Mouse (Mus musculus) MEL (cell line): ENCODE measurements around the gene Vwf. TPM values are rescaled to one million over a fixed set of nuclear protein-coding genes. Genes with fewer than 3 reads are reported as not detected.

Experiments used
- DNase-seq: peaks from one replicate; pipeline ENCODE4 v3.0.0; 2011; ENCODE audit warnings: low read depth, low spot score
- H3K27ac ChIP-seq: 2 replicates; pipeline ENCODE4 v1.5.1; 2012; ENCODE audit warnings: low read depth, mild to moderate bottlenecking, control low read depth, low read length, moderate library complexity; ENCODE audit not compliant: control insufficient read depth
- H3K27me3 ChIP-seq, 2 experiments: fragments of 150-350 bp in 1 of 2; sonication (generic) in 1 of 2; 2 replicates each; pipeline ENCODE4 v1.6.1; 2012; ENCODE audit warnings: low read length in 2 of 2, mild to moderate bottlenecking in 2 of 2, improper control_type of control experiment in 1 of 2, moderate library complexity in 1 of 2; ENCODE audit not compliant: insufficient read depth in 2 of 2, control insufficient read depth in 1 of 2
- H3K36me3 ChIP-seq, 2 experiments: 2 replicates each; pipeline ENCODE4 v1.6.1; 2012 to 2014; ENCODE audit warnings: low read length in 2 of 2, improper control_type of control experiment in 1 of 2, inconsistent platforms in 1 of 2, mild to moderate bottlenecking in 1 of 2; ENCODE audit not compliant: insufficient read depth in 2 of 2, control insufficient read depth in 1 of 2
- H3K4me1 ChIP-seq, 2 experiments: fragments of 150-350 bp in 1 of 2; sonication (generic) in 1 of 2; 2 replicates each; pipeline ENCODE4 v1.6.1; 2012; ENCODE audit warnings: low read length in 2 of 2, improper control_type of control experiment in 1 of 2, mild to moderate bottlenecking in 1 of 2; ENCODE audit not compliant: insufficient read depth in 2 of 2, control insufficient read depth in 1 of 2
- H3K4me3 ChIP-seq, 2 experiments: fragments of 150-350 bp in 1 of 2; sonication (generic) in 1 of 2; 2 replicates each; pipeline ENCODE4 v1.5.1; 2012; ENCODE audit warnings: low read depth in 2 of 2, low read length in 2 of 2, mild to moderate bottlenecking in 2 of 2, moderate library complexity in 2 of 2, control low read depth in 1 of 2, improper control_type of control experiment in 1 of 2; ENCODE audit not compliant: control insufficient read depth in 1 of 2, insufficient read depth in 1 of 2
- H3K79me2 ChIP-seq: 2 replicates; pipeline ENCODE4 v1.6.1; 2012; ENCODE audit warnings: mild to moderate bottlenecking, low read length, moderate library complexity; ENCODE audit not compliant: control insufficient read depth, poor library complexity, insufficient read depth
- H3K9ac ChIP-seq: 2 replicates; pipeline ENCODE4 v1.6.1; 2012; ENCODE audit warnings: low read depth, mild to moderate bottlenecking, control low read depth, low read length, moderate library complexity; ENCODE audit not compliant: control insufficient read depth, poor library complexity, severe bottlenecking
- H3K9me3 ChIP-seq: fragments of 150-350 bp; sonication (generic); replicated peaks from 2 replicates; pipeline ENCODE4 v1.6.1; 2012; ENCODE audit warnings: mild to moderate bottlenecking, low read length, improper control_type of control experiment, moderate library complexity; ENCODE audit not compliant: insufficient read depth
- BHLHE40 ChIP-seq: IDR thresholded peaks from 2 replicates; pipeline ENCODE4 v1.6.1; 2012; ENCODE audit warnings: low read depth, mild to moderate bottlenecking, inconsistent platforms, low read length, improper control_type of control experiment, borderline replicate concordance
- E2F4 ChIP-seq: IDR thresholded peaks from 2 replicates; pipeline ENCODE4 v1.6.1; 2011; ENCODE audit warnings: low read depth, low read length, improper control_type of control experiment, borderline replicate concordance
- EP300 ChIP-seq, 2 experiments: IDR thresholded peaks; 2 replicates each; pipeline ENCODE4 v1.6.1; 2011; ENCODE audit warnings: improper control_type of control experiment in 2 of 2, low read length in 2 of 2, low read depth in 1 of 2, mild to moderate bottlenecking in 1 of 2
- GABPA ChIP-seq: IDR thresholded peaks from 2 replicates; pipeline ENCODE4 v1.6.1; 2012; ENCODE audit warnings: low read depth, mild to moderate bottlenecking, inconsistent platforms, low read length, improper control_type of control experiment, moderate library complexity
- HCFC1 ChIP-seq: IDR thresholded peaks from 2 replicates; pipeline ENCODE4 v1.6.1; 2012; ENCODE audit warnings: low read depth, mild to moderate bottlenecking, inconsistent platforms, low read length, improper control_type of control experiment, moderate library complexity
- KAT2A ChIP-seq: conservative IDR thresholded peaks from 2 replicates; pipeline ENCODE4 v1.6.1; 2012; ENCODE audit warnings: low read depth, low read length, improper control_type of control experiment, inconsistent platforms
- MXI1 ChIP-seq: IDR thresholded peaks from 2 replicates; pipeline ENCODE4 v1.6.1; 2011; ENCODE audit warnings: mild to moderate bottlenecking, low read depth, low read length, improper control_type of control experiment
- MYB ChIP-seq: IDR thresholded peaks from 2 replicates; pipeline ENCODE4 v1.6.1; 2011; ENCODE audit warnings: mild to moderate bottlenecking, low read depth, low read length, improper control_type of control experiment
- NRF1 ChIP-seq: IDR thresholded peaks from 2 replicates; pipeline ENCODE4 v1.6.1; 2014; ENCODE audit warnings: low read depth, mild to moderate bottlenecking, inconsistent platforms, low read length, improper control_type of control experiment, moderate library complexity; ENCODE audit not compliant: poor library complexity, insufficient read depth, severe bottlenecking
- POLR2A ChIP-seq, 2 experiments: IDR thresholded peaks; 2 replicates each; pipeline ENCODE4 v1.6.1; 2011 to 2012; ENCODE audit warnings: low read length in 2 of 2, mild to moderate bottlenecking in 2 of 2, control low read depth in 1 of 2, improper control_type of control experiment in 1 of 2, low read depth in 1 of 2, moderate library complexity in 1 of 2; ENCODE audit not compliant: control insufficient read depth in 1 of 2, insufficient read depth in 1 of 2, poor library complexity in 1 of 2
- POLR2AphosphoS5 ChIP-seq: IDR thresholded peaks from 2 replicates; pipeline ENCODE4 v1.6.1; 2012; ENCODE audit warnings: low read depth, borderline replicate concordance, mild to moderate bottlenecking, inconsistent platforms, low read length, moderate library complexity, mixed read lengths
- RCOR1 ChIP-seq: IDR thresholded peaks from 2 replicates; pipeline ENCODE4 v1.6.1; 2012; ENCODE audit warnings: low read depth, mild to moderate bottlenecking, inconsistent platforms, low read length, improper control_type of control experiment
- SIN3A ChIP-seq: IDR thresholded peaks from 2 replicates; pipeline ENCODE4 v1.6.1; 2012; ENCODE audit warnings: low read length, improper control_type of control experiment, inconsistent platforms
- TBP ChIP-seq: IDR thresholded peaks from 2 replicates; pipeline ENCODE4 v1.8.0; 2011; ENCODE audit warnings: low read depth, low read length, improper control_type of control experiment
- TCF12 ChIP-seq: IDR thresholded peaks from 2 replicates; pipeline ENCODE4 v1.6.1; 2014; ENCODE audit warnings: low read depth, mild to moderate bottlenecking, inconsistent platforms, low read length, improper control_type of control experiment, moderate library complexity
- UBTF ChIP-seq: IDR thresholded peaks from 2 replicates; pipeline ENCODE4 v1.6.1; 2012; ENCODE audit warnings: low read depth, mild to moderate bottlenecking, inconsistent platforms, low read length, improper control_type of control experiment, moderate library complexity, borderline replicate concordance; ENCODE audit not compliant: insufficient read depth
- USF1 ChIP-seq: IDR thresholded peaks from 2 replicates; pipeline ENCODE4 v1.6.1; 2014; ENCODE audit warnings: low read depth, mild to moderate bottlenecking, inconsistent platforms, low read length, improper control_type of control experiment, moderate library complexity
- USF2 ChIP-seq, 2 experiments: IDR thresholded peaks; 2 replicates each; pipeline ENCODE4 v1.6.1; 2011 to 2012; ENCODE audit warnings: improper control_type of control experiment in 2 of 2, low read length in 2 of 2, borderline replicate concordance in 1 of 2, inconsistent platforms in 1 of 2, low read depth in 1 of 2, mild to moderate bottlenecking in 1 of 2; ENCODE audit not compliant: insufficient read depth in 1 of 2
- polyA plus RNA-seq, 2 experiments: library from polyadenylated mRNA; stranded (reverse) in 1 of 2; unstranded in 1 of 2; fragments of >175 nt in 1 of 2; fragments of >200 nt in 1 of 2; gene quantifications; 2 replicates each; pipeline versions ENCODE4 v1.2.1 to v1.2.4; 2012; ENCODE audit warnings: low replicate concordance in 2 of 2, low read depth in 1 of 2; ENCODE audit not compliant: insufficient read length in 2 of 2, insufficient read depth in 1 of 2, missing spikeins in 1 of 2
- total RNA-seq: library from RNA; depleted of rRNA; stranded (reverse); fragments of 300-350 nt; gene quantifications from 2 replicates; pipeline ENCODE4 v1.2.3, GENCODE M21; 2012

Vwf gene
- total and polyA plus RNA-seq, 3 experiments: 0.29 to 0.42 TPM; not detected in 1

DNA sequence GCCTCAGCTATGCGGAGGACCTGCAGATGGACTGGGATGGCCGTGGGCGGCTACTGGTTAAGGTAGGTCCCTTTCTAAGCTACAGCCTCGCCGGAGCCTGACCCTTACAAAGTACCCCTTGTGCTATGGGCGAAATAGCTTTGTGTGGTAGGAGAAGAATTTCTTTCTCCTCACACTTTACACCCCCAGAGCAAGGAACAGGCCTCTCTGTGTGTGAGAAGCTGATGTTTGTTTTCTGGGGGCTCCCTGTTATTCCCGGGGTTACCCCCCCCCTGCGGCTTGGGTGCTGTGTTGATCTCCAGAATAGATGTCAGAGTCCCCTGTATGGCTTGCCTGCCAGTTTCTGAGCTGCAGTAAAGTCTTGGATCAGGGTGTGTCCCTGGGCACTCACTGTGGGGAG, 54.1 kb downstream of the Vwf start:
- Histone ChIP-seq H3K4me1 (peaks cover 0 to 2% of the 10 kb centered on the region in 2 experiments; a peak in 1 of 4 replicates), H3K79me2 (no peaks in the 10 kb centered on the region), H3K4me3 (no peak overlapping the region), H3K9me3 (no peaks in the 10 kb centered on the region), H3K9ac (no peak overlapping the region), H3K27ac (no peak overlapping the region), H3K36me3 (no peaks in the 10 kb centered on the region), H3K27me3 (peaks cover 0 to 3% of the 10 kb centered on the region in 2 experiments; a peak in 1 of 4 replicates)
- no peak for DNase-seq
- TF ChIP-seq TCF12: no peak

DNA sequence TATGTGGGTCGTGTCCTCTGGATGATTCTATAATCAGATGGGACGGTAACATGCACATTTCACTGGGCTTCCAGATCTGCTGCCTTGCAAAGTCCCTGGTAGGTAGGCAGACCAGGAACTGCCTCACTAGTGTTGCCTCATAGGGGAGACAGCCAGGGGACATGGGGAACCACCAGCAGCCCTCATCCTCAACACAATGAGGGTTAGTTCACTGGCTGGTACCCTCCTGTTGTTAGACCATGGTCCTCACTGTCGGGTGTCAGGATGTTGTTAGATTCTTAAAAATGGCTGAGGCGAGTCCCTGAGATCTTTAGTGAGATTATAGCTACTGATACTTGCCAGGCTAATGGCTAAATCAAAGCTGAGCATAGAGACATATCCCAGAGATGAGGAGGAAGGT, 54.6 kb downstream of the Vwf start:
- H3K4me3 ChIP-seq: no peak overlapping the region
- H3K27ac ChIP-seq: no peak overlapping the region
- no peak overlapping the region for H3K9ac ChIP-seq
- peaks cover 0 to 3% of the 10 kb centered on the region in 2 experiments; a peak in 1 of 4 replicates for H3K27me3 ChIP-seq
- TF ChIP-seq POLR2AphosphoS5: no peak
- no peak for TF ChIP-seq E2F4
- no peak for TF ChIP-seq GABPA
- TF ChIP-seq BHLHE40: no peak
- TF ChIP-seq POLR2A (IDR thresholded peaks at IDR 0.05; ENCODE audit: control insufficient read depth in 1 of 2, insufficient read depth in 1 of 2, low read depth in 1 of 2, low read length in 2 of 2, poor library complexity in 1 of 2): no peak
- TF ChIP-seq TCF12: no peak
- TF ChIP-seq TBP: no peak
- TF ChIP-seq USF1: no peak
- TF ChIP-seq NRF1: no peak
- no peak for TF ChIP-seq UBTF
- no peak for TF ChIP-seq MXI1
- TF ChIP-seq USF2 (IDR thresholded peaks at IDR 0.05; ENCODE audit: borderline replicate concordance in 1 of 2, insufficient read depth in 1 of 2, low read depth in 1 of 2, low read length in 2 of 2): no peak
- no peak for TF ChIP-seq HCFC1
- TF ChIP-seq KAT2A: no peak
- TF ChIP-seq RCOR1: no peak
- no peak for TF ChIP-seq SIN3A
- TF ChIP-seq EP300 (IDR thresholded peaks at IDR 0.05; ENCODE audit: low read depth in 1 of 2, low read length in 2 of 2): no peak
- TF ChIP-seq MYB: no peak
- DNase-seq: no peak
- no peaks in the 10 kb centered on the region for H3K9me3 ChIP-seq
- no peaks in the 10 kb centered on the region for H3K79me2 ChIP-seq
- H3K36me3 ChIP-seq: no peaks in the 10 kb centered on the region
- peaks cover 0 to 2% of the 10 kb centered on the region in 2 experiments; a peak in 1 of 4 replicates for H3K4me1 ChIP-seq
